Mouse (Mus musculus) kidney, postnatal 4 days (tissue): Measurements from ENCODE around the gene Trmt10c.

Experiments
- DNase-seq, 2 experiments: peaks; one replicate each; pipeline ENCODE4 v3.0.0; 2021; ENCODE audit warnings: mixed read lengths in 2 of 2

Gene Trmt10c

GRCm38 (mm10) chr16:56038090-56038489 is 471 bp upstream of the Trmt10c start:
- no peak for DNase-seq

DNA sequence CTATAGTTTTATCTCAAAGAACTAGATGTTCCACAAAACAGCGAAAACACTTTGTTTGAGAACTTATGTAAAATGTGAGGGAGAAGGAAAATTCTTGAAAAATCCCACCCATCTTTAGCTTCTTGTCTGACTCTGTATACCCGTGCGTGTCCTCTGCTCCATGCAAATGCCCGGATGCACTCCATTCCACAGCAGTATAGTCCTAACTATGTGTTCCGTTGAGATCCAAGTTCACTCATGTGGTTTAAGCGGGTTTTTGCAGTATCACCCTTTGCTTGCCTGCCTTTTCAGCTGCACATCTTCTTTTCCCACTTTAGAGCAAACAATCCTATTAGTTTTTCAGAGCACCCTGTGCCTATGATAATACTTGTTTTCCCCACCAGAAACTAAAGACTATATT is 1.1 kb downstream of the Trmt10c start:
- no peak for DNase-seq

GRCm38 (mm10) chr16:56034566-56034965 is 3.1 kb downstream of the Trmt10c start:
- no peak for DNase-seq

- peak; percentile 98 for DNase-seq
Observed at GRCm38 (mm10) chr16:56029661-56030082, 7.9 kb downstream of the Trmt10c start, which contains the start of gene Pcnp. TSS of gene Pcnp (minus strand) at chr16:56029739.

- DNase-seq: peak; percentile 70 to 81
Observed at GRCm38 (mm10) chr16:56028722-56029551, 8.7 kb downstream of the Trmt10c start.

- DNase-seq: no peak
Observed at GRCm38 (mm10) chr16:56027854-56028629, 9.6 kb downstream of the Trmt10c start.

GRCm38 (mm10) chr16:56019660-56020059 is 18.0 kb downstream of the Trmt10c start:
- no peak for DNase-seq

- DNase-seq: no peak
Observed at GRCm38 (mm10) chr16:56014076-56014475, 23.5 kb downstream of the Trmt10c start.

DNA sequence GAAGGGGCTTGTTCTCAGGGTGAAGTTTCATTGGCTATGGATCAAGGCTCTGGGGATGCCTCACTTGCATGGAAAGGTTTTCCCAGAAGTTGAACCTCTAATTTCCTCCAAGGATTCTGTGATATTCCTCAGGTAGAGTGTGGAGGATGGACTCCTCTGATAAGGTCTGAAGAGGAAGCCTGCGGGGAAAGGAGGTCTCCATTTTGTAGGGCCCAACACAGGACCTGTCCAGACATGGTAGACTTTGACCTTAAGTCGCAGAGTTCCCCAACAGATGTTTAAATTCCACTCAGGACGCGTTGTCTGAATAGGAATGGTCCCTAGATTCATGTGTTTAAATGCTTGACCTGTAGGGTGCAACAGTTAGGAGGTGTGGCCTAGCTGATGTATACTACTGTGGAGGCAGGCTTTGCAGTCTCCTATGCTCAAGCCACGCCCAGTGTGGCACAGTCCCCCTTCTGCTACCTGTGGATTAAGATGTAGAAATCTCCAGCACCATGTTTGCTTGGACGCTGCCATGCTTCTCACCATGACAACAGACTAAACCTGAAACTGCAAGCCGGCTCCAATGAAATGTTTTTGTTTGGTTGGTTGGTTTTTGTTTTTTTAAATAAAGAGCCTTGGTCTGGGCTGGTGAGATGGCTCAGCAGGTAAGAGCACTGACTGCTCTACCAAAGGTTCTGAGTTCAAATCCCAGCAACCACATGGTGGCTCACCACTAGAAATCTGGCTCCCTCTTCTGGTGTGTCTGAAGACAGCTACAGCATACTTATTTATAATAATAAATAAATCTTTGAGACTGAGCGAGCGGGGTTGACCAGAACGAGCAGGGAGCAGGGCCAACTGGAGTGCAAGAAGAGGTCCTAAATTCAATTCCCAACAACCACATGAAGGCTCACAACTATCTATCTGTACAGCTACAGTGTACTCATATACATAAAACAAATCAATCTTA is 24.6 kb downstream of the Trmt10c start:
- DNase-seq: no peak

GRCm38 (mm10) chr16:56008862-56009261 is 28.8 kb downstream of the Trmt10c start:
- DNase-seq: no peak

GRCm38 (mm10) chr16:56006798-56007197 is 30.8 kb downstream of the Trmt10c start:
- no peak for DNase-seq

DNA sequence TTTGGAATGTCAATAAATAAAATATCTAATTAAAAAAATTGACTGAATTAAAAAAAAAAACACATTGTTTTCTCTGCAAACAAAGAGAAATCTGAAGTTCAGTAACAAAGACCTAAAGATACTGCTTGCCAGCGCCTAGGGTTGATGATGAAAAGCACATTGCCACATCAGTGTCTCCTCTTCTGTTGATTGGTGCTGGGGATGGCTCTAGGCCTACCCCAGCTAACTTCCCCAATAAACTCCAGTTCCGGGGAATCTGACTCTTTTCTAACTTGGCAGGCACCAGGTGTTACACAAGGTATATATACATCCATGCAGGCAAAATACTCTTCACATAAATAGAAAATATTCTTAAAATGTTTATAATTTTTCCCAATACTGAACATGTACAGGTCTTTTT is 43.4 kb downstream of the Trmt10c start:
- DNase-seq: no peak

DNA sequence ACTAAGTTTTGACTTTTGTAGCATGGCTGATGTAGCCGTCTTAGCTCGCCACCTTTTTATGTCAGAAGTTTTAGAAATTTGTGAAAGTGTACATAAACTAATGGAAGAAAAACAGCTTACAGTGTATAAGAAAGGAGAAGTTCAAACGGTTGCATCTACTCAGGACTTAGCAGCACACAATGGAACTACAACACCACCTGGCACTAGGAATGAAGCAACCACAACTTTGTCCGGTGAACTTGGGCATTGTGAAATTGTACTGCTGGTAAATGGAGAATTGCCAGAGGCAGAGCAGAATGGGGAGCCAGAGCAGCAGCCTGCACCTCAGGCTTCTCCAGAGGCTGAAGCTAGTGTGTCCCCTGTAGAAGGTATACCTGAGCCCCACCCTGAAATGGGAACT is 47.3 kb downstream of the Trmt10c start:
- no peak for DNase-seq

GRCm38 (mm10) chr16:55986001-55986400 is 51.6 kb downstream of the Trmt10c start:
- no peak for DNase-seq
